Mouse (Mus musculus) kidney, adult 2 months (tissue): ENCODE data around the gene Dlg3.

Experiments used
- CTCF ChIP-seq: fragments of 200-500 bp; conservative IDR thresholded peaks from 2 replicates; pipeline ENCODE4 v1.5.1; 2011; ENCODE audit warnings: low read depth, mild to moderate bottlenecking, control low read depth, low read length, moderate library complexity, mixed read lengths; ENCODE audit not compliant: insufficient read depth, insufficient read length
- POLR2A ChIP-seq: fragments of 200-500 bp; IDR thresholded peaks from one replicate; pipeline ENCODE4 v1.6.1; 2011; ENCODE audit warnings: low read depth, low read length, control low read depth

- peak; percentile 42; the same call in 1 of the 2 replicates for TF ChIP-seq CTCF
- no peak for TF ChIP-seq POLR2A
Observed at GRCm38 (mm10) chrX:100767181-100767884, at the start of gene Dlg3.
